Comparison of ENCODE assay signal across 8 mouse cellular contexts in the genomic region with DNA sequence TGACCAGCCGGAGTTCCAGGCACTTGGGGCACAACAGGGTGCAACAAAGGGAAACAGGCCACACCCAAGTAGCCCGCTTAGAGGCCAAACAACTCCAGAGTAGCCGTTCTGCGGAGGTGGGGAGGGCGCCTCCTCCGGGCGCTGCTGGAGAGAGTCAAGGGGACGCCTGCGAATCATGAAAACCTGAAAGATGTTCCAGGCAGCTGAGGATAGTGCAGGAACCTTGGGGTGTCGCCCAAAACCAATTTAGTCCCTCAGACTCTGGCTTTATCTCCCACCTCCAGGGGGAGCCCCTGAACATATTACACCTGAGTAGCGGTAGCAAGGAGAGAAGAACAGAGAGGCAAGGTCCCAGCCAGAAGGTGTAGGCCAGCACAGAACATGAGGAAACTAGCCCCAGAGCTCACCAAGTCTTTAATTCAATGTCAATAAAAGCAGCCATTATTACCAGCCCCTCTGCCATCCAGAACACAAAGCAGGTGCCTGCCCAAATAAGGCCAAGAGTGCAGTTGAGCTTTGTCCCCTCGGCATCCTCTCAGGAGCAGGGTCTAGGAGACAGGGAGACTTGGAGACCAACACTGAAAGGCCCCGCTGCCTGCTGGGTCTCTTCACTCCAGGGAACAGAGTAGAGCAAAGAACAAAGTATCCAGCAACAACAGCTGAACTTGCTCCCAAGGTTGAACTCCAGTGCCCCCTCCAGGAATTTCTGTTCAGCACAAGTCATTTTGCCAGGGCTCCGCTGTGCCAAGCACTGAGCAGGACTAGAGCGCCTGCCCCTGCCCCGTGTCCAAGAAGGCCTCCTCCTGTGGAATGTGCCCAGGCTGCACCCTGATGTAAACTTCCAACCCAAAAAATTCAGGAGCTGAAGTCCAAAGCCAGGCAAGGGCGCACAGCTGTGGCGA. TPM values are rescaled to one million over a fixed set of nuclear protein-coding genes. Genes with fewer than 3 reads are reported as not detected.
A peak's percentile ranks its signal among the peaks of the same experiment; 100 is the strongest.
DNase-seq lines count a peak whose midpoint lies in the region; ATAC-seq and TF ChIP-seq lines count a peak whose summit lies in the region.

No protein-coding gene starts in this region.

- no peak overlapping the region for H3K9ac ChIP-seq in embryonic facial prominence, embryonic 11.5 days (replicated peaks; ENCODE audit: low read length)
- H3K9ac ChIP-seq in heart, postnatal 0 days (replicated peaks; ENCODE audit: low read depth, low read length), result no peak overlapping the region
- no peak overlapping the region for H3K9ac ChIP-seq in lung, postnatal 0 days (replicated peaks; ENCODE audit: low read depth)

- H3K4me3 ChIP-seq in embryonic facial prominence, embryonic 11.5 days (ENCODE audit: low read depth, low read length), result no peak overlapping the region
- H3K4me3 ChIP-seq in heart, postnatal 0 days (ENCODE audit: low read depth, low read length), result no peak overlapping the region
- no peak overlapping the region for H3K4me3 ChIP-seq in lung, postnatal 0 days (ENCODE audit: low read depth, low read length)

- peak; percentile 63 for TF ChIP-seq CTCF in heart, postnatal 0 days (IDR thresholded peaks at IDR 0.05; ENCODE audit: low read depth)
- peak; percentile 72 for TF ChIP-seq CTCF in lung, postnatal 0 days (IDR thresholded peaks at IDR 0.05)

- H3K4me1 ChIP-seq in embryonic facial prominence, embryonic 11.5 days (ENCODE audit: control insufficient read depth, insufficient read depth, low read length), result no peaks in the 10 kb centered on the region
- H3K4me1 ChIP-seq in heart, postnatal 0 days (ENCODE audit: control insufficient read depth, insufficient read depth), result peaks cover 12% of the 10 kb centered on the region; the same call in 1 of the 2 replicates
- no peaks in the 10 kb centered on the region for H3K4me1 ChIP-seq in lung, postnatal 0 days (ENCODE audit: insufficient read depth, low read depth, low read length)

- no peaks in the 10 kb centered on the region for H3K9me3 ChIP-seq in embryonic facial prominence, embryonic 11.5 days (replicated peaks; ENCODE audit: control insufficient read depth, low read length)
- no peaks in the 10 kb centered on the region for H3K9me3 ChIP-seq in heart, postnatal 0 days (replicated peaks; ENCODE audit: control insufficient read depth, low read length)
- H3K9me3 ChIP-seq in lung, postnatal 0 days (ENCODE audit: low read length), result no peaks in the 10 kb centered on the region

- no peak for TF ChIP-seq EP300 in heart, postnatal 0 days (IDR thresholded peaks at IDR 0.05; ENCODE audit: low read depth)
- TF ChIP-seq EP300 in lung, postnatal 0 days (IDR thresholded peaks at IDR 0.05), result no peak

- H3K4me2 ChIP-seq in embryonic facial prominence, embryonic 11.5 days (ENCODE audit: low read depth, low read length), result no peak overlapping the region; the same call in 1 of the 2 replicates
- peak overlapping the region; percentile 99; the same call in 1 of the 2 replicates for H3K4me2 ChIP-seq in heart, postnatal 0 days (ENCODE audit: low read depth, low read length)
- H3K4me2 ChIP-seq in lung, postnatal 0 days (replicated peaks; ENCODE audit: low read depth, low read length), result no peak overlapping the region

- H3K36me3 ChIP-seq in embryonic facial prominence, embryonic 11.5 days (replicated peaks; ENCODE audit: control insufficient read depth, insufficient read depth, low read depth, low read length), result no peaks in the 10 kb centered on the region
- no peaks in the 10 kb centered on the region for H3K36me3 ChIP-seq in heart, postnatal 0 days (replicated peaks; ENCODE audit: control insufficient read depth, insufficient read depth, low read length)
- H3K36me3 ChIP-seq in lung, postnatal 0 days (ENCODE audit: insufficient read depth, low read length), result no peaks in the 10 kb centered on the region

- peak; percentile 78 for DNase-seq in CD4-positive, CD25-positive, alpha-beta regulatory T cell, adult 2 months (ENCODE audit: low read depth, low spot score)
- DNase-seq in WW6 (ENCODE audit: low read depth, low spot score), result peak; percentile 39
- DNase-seq in embryonic facial prominence, embryonic 11.5 days (ENCODE audit: low spot score), result peak; percentile 76
- peak; percentile 57 for DNase-seq in heart, postnatal 0 days (ENCODE audit: low spot score)
- peak; percentile 80 for DNase-seq in kidney, postnatal 14 days
- peak; percentile 74 for DNase-seq in lung, postnatal 0 days (ENCODE audit: low spot score)
- DNase-seq in right cerebral cortex, postnatal 10 days (ENCODE audit: low spot score in 2 of 2), result peak; percentile 56 to 69
- no peak for DNase-seq in c-Kit-positive CD71-positive TER-119-positive erythroid progenitor cells, embryonic 14.5 days (ENCODE audit: low spot score)

- WGBS in embryonic facial prominence, embryonic 11.5 days, result 7% methylated on average over 18 of the region's 18 CpGs
- WGBS in heart, postnatal 0 days, result 11% methylated on average over 18 of the region's 18 CpGs
- WGBS in lung, postnatal 0 days, result 15% methylated on average over 18 of the region's 18 CpGs

- ATAC-seq in embryonic facial prominence, embryonic 11.5 days (replicated peaks; ENCODE audit: insufficient number of reproducible peaks, low FRiP score, low TSS enrichment, low read depth), result peak; percentile 19; the same call in 1 of the 2 replicates
- ATAC-seq in heart, postnatal 0 days (ENCODE audit: insufficient read depth, low read depth), result peak; percentile 35; the same call in 1 of the 2 replicates
- ATAC-seq in lung, postnatal 0 days, result peak; percentile 13; the same call in 1 of the 2 replicates

- H3K27me3 ChIP-seq in embryonic facial prominence, embryonic 11.5 days (ENCODE audit: control insufficient read depth, insufficient read depth, low read length), result peaks cover 2% of the 10 kb centered on the region; the same call in 1 of the 2 replicates
- H3K27me3 ChIP-seq in heart, postnatal 0 days (ENCODE audit: control insufficient read depth, insufficient read depth, low read length), result peaks cover 35% of the 10 kb centered on the region
- peaks cover 3% of the 10 kb centered on the region; the same call in 1 of the 2 replicates for H3K27me3 ChIP-seq in lung, postnatal 0 days (replicated peaks; ENCODE audit: insufficient read depth, low read length)

- no peak overlapping the region for H3K27ac ChIP-seq in embryonic facial prominence, embryonic 11.5 days (replicated peaks; ENCODE audit: low read depth, low read length)
- no peak overlapping the region for H3K27ac ChIP-seq in heart, postnatal 0 days (ENCODE audit: low read depth)
- no peak overlapping the region for H3K27ac ChIP-seq in lung, postnatal 0 days (ENCODE audit: low read length)

RNA-seq across cellular contexts. Expression of gene Sorcs2, which starts 0.8 kb away (rescaled TPM):
- 4.6 and 6.4 TPM in 2 replicates for polyA plus RNA-seq in embryonic facial prominence, embryonic 11.5 days (2014; fragmentation: Nextera tagmentation; extraction: Ambion mirVana)
- 19.2 and 32.6 TPM in 2 replicates for total RNA-seq in heart, postnatal 0 days (2014; rRNA removed; ENCODE audit: low replicate concordance)
- polyA plus RNA-seq in heart, postnatal 0 days (2015; fragmentation: Nextera tagmentation; extraction: Ambion mirVana), result 3.3 and 3.7 TPM in 2 replicates
- polyA plus RNA-seq in lung, postnatal 0 days (2015; fragmentation: Nextera tagmentation; extraction: Ambion mirVana), result 9.4 TPM in 2 replicates
